Comparison of ENCODE assay signal across 15 mouse cellular contexts in the genomic region with DNA sequence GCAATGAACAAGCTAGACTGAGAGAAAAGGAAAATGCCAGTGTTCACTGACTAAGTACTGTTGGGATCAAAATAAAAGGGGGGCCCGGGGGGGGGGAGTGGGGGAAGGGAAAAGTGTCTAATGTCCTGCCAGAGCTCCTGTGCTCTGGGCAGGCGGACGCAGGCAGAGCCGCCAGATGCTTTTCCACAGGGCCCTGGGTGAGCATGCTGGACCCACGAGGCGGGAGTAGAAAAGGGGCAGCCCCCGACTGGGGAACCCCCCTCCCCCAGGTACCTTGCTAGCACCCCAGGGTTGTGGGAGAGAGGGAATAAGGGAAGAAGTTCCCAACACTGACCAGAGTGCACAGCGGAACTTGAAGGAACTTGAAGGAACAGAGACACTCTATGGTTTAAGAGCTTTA.
"Had no signal": no experiment of that assay in that cellular context is flagged by ENCODE, and none has a peak within 500 bp of the region (broad histone marks: within the 10 kb centered on the region; RNA-seq: fewer than 3 reads in every experiment).

No protein-coding gene starts in this region.

- H3K9ac ChIP-seq: intestine, embryonic 15.5 days; kidney, embryonic 15.5 days; limb, embryonic 13.5 days; liver, embryonic 14.5 days; midbrain, embryonic 13.5 days had no signal

- DNase-seq: kidney, adult 2 months; kidney, postnatal 14 days; lung, adult 18-20 months; retina, postnatal 1 day; right cerebral cortex, postnatal 4 days; spleen, adult 18-20 months; thymus, adult 2 months; thymus, postnatal 25 days had no signal

- H3K4me1 ChIP-seq: intestine, embryonic 15.5 days; kidney, embryonic 15.5 days; limb, embryonic 13.5 days; midbrain, embryonic 13.5 days had no signal

- H3K27ac ChIP-seq: intestine, embryonic 15.5 days; kidney, embryonic 15.5 days; left cerebral cortex, adult 2 months; limb, embryonic 13.5 days; liver, embryonic 14.5 days; midbrain, embryonic 13.5 days had no signal

- ATAC-seq: intestine, embryonic 15.5 days; lung, postnatal 0 days; midbrain, embryonic 13.5 days had no signal

- H3K4me3 ChIP-seq: intestine, embryonic 15.5 days; kidney, embryonic 15.5 days; left cerebral cortex, adult 2 months; limb, embryonic 13.5 days; midbrain, embryonic 13.5 days had no signal

- H3K27me3 ChIP-seq: intestine, embryonic 15.5 days; kidney, embryonic 15.5 days; limb, embryonic 13.5 days; midbrain, embryonic 13.5 days had no signal

- H3K9me3 ChIP-seq: intestine, embryonic 15.5 days; kidney, embryonic 15.5 days; limb, embryonic 13.5 days; midbrain, embryonic 13.5 days had no signal

- H3K4me2 ChIP-seq: intestine, embryonic 15.5 days; kidney, embryonic 15.5 days; limb, embryonic 13.5 days; midbrain, embryonic 13.5 days had no signal

- H3K36me3 ChIP-seq: intestine, embryonic 15.5 days; kidney, embryonic 15.5 days; limb, embryonic 13.5 days; midbrain, embryonic 13.5 days had no signal
